Mouse (Mus musculus) kidney, postnatal 0 days (tissue): Measurements from ENCODE around the gene Col1a2. TPM values are rescaled to one million over a fixed set of nuclear protein-coding genes. Genes with fewer than 3 reads are reported as not detected.

Experiments used
- ATAC-seq: fragments of 200-750 bp; cut with Nextera tagmentation; replicated peaks from 2 replicates; pipeline ENCODE4 v1.8.0; 2017; ENCODE audit warnings: low read depth, moderate number of reproducible peaks, moderate TSS enrichment, moderate library complexity; ENCODE audit not compliant: low FRiP score
- DNase-seq: peaks from one replicate; pipeline ENCODE4 v3.0.0-alpha.2; 2016; ENCODE audit warnings: low spot score
- H3K27ac ChIP-seq: fragments of 300-500 bp; sonication (generic); 2 replicates; pipeline ENCODE4 v1.5.1; 2014; ENCODE audit warnings: mild to moderate bottlenecking
- H3K27me3 ChIP-seq: fragments of 300-500 bp; sonication (generic); 2 replicates; pipeline ENCODE4 v1.6.1; 2014; ENCODE audit warnings: low read length, mixed read lengths; ENCODE audit not compliant: insufficient read depth
- H3K36me3 ChIP-seq: fragments of 300-500 bp; sonication (generic); 2 replicates; pipeline ENCODE4 v1.6.1; 2014; ENCODE audit warnings: low read length, mixed read lengths; ENCODE audit not compliant: insufficient read depth
- H3K4me1 ChIP-seq: fragments of 300-500 bp; sonication (generic); replicated peaks from 2 replicates; pipeline ENCODE4 v1.6.1; 2014; ENCODE audit warnings: antibody characterized with exemption, low read length, mixed read lengths; ENCODE audit not compliant: insufficient read depth
- H3K4me2 ChIP-seq: fragments of 300-500 bp; sonication (generic); 2 replicates; pipeline ENCODE4 v1.6.1; 2014; ENCODE audit warnings: mild to moderate bottlenecking, low read length, moderate library complexity, mixed read lengths
- H3K4me3 ChIP-seq: fragments of 300-500 bp; sonication (generic); replicated peaks from 2 replicates; pipeline ENCODE4 v1.5.1; 2014; ENCODE audit warnings: low read depth, low read length
- H3K9ac ChIP-seq: fragments of 300-500 bp; sonication (generic); 2 replicates; pipeline ENCODE4 v1.6.1; 2014; ENCODE audit warnings: low read depth, low read length
- H3K9me3 ChIP-seq: fragments of 300-500 bp; sonication (generic); replicated peaks from 2 replicates; pipeline ENCODE4 v1.6.1; 2016; ENCODE audit warnings: low read length, inconsistent platforms, mixed read lengths
- CTCF ChIP-seq: IDR thresholded peaks from 2 replicates; pipeline ENCODE4 v1.5.1; 2016; ENCODE audit warnings: antibody characterized with exemption, low read depth, mild to moderate bottlenecking, moderate library complexity
- WGBS: fragments of 180-500 bp; shearing (Covaris S2); extraction: QIAGEN DNeasy Blood & Tissue Kit; methylation state at CpG from one replicate; pipeline ENCODE4 v1.1.7; 2014; 5-methylcytosine and 5-hydroxymethylcytosine counted together
- polyA plus RNA-seq: library from polyadenylated mRNA; unstranded; fragments of >200 nt; fragmentation: Nextera tagmentation; extraction: Ambion mirVana; gene quantifications from 2 replicates; pipeline ENCODE4 v1.2.1, GENCODE M21; 2015

Col1a2 gene
- polyA plus RNA-seq, result 306 and 344 TPM in 2 replicates

- no peak for ATAC-seq
- Histone ChIP-seq H3K4me3 (peak within 1 kb of the TSS; percentile 41), H3K27ac (peak within 1 kb of the TSS; percentile 71), H3K9me3 (no peaks in the 10 kb centered on the region), H3K9ac (peak within 1 kb of the TSS; percentile 48), H3K27me3 (no peaks in the 10 kb centered on the region), H3K36me3 (no peaks in the 10 kb centered on the region), H3K4me2 (peak within 1 kb of the TSS; percentile 63), H3K4me1 (no peaks in the 10 kb centered on the region)
- no peak for DNase-seq
- WGBS, result 18% methylated on average over 2 of the region's 3 CpGs
- no peak for TF ChIP-seq CTCF
Observed at GRCm38 (mm10) chr6:4504603-4505131, at the start of gene Col1a2. Gene Col1a2 (plus strand): TSS chr6:4504814.

DNA sequence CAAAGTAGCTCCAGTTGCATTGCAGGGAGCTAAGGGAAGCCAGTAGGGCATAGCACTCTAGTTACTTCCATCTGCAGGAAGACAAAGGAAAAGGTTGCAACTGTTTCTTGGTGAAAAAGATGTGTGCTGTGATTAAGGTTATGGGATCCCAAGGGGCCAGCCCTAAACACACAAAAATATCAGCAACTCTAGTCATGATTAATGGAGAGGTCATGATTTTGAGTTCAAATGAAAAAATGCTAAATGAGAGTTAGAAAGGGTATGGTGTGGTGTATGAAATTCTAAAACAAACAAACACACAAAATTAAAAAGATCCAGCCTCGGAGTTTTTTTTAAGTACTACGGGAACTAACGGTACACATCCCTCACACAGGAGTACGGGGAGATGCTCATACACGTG is 49.1 kb upstream of the Col1a2 start:
- no peak overlapping the region for H3K9ac ChIP-seq
- 64% methylated on average over 5 of the region's 5 CpGs for WGBS
- H3K4me1 ChIP-seq, result no peaks in the 10 kb centered on the region
- H3K27ac ChIP-seq, result peak overlapping the region; percentile 90
- no peak overlapping the region for H3K4me3 ChIP-seq
- ATAC-seq (peak; percentile 43; the same call in 1 of the 2 replicates), DNase-seq (peak; percentile 56)
- peak overlapping the region; percentile 17; the same call in 1 of the 2 replicates for H3K4me2 ChIP-seq
- H3K27me3 ChIP-seq, result no peaks in the 10 kb centered on the region
- no peak for TF ChIP-seq CTCF
- no peaks in the 10 kb centered on the region for H3K9me3 ChIP-seq
- H3K36me3 ChIP-seq, result no peaks in the 10 kb centered on the region

DNA sequence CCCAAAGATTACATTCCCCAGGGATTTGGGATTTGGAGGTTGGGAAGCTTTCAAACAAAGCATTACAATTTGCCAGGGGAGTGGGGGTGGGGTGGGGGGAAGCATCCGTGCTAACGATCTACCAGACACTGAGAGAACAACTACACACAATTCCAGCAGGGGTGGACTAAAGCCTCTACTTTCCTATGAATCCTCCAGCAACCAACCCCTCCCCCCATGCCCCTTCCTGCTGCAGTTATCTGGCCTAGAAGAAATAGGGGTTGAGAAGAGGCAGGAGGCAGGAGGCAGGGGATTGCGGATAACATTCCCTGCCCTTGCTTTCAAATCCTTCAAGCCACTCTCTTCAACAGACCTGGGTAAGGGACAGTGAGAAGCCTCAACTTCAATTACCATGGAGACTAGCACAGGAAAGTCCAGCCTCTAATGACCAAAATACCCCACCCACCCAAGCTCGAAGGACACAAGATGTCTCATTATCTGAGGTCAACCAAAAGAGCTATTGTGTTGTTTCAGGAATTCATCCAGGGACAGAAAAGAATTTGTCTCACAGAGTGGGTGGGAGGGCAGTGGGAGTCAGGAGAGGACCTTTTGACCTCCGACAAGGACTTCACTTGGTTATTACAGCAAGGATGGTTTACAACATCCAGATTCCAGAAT is 48.5 kb upstream of the Col1a2 start:
- Histone ChIP-seq H3K4me1 (no peaks in the 10 kb centered on the region), H3K27ac (peak overlapping the region; percentile 90), H3K36me3 (no peaks in the 10 kb centered on the region), H3K4me2 (peak overlapping the region; percentile 17; the same call in 1 of the 2 replicates), H3K27me3 (no peaks in the 10 kb centered on the region), H3K9me3 (no peaks in the 10 kb centered on the region), H3K9ac (no peak overlapping the region), H3K4me3 (no peak overlapping the region)
- no peak for TF ChIP-seq CTCF
- no peak for DNase-seq
- peak; percentile 60; the same call in 1 of the 2 replicates for ATAC-seq
- 29% methylated on average over 5 of the region's 5 CpGs for WGBS

DNA sequence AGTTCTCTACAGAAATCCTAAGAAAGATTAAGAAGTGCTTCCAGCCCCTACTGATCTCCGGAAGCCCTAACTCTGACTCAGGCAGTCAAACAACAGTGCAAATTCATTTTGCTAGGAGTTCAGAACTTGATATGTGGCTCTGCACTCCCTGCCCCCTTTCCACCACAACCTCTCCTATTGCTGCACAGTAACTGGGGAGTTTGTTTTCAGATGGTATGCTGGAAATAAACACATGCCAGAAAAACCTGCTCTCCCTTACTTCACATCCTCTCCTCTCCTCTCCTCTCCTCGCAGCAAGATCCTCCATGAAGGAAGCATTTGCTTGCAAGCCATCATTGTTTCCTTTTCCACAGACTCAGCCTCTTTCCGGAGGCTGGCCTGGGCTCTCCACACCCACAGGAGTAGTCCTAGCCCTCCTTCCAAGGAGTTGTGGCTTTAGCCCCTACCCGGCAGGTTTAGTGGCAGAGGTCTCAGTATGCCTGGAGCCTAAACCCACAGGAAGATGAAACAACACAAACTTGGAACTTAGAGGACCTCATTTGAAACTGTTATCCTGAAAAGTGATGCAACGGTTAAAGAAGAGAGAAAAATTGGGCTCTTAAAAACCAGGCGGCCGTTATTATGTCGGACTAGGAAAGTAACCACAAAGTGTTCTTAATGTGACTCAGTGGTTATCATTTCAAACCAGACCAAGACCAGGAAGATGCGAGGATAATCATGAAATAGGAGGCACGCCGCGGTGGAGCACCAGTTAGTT is 47.7 kb upstream of the Col1a2 start:
- WGBS, result 39% methylated on average over 12 of the region's 12 CpGs
- no peaks in the 10 kb centered on the region for H3K9me3 ChIP-seq
- no peak overlapping the region for H3K9ac ChIP-seq
- ATAC-seq, result no peak; the same call in 1 of the 2 replicates
- no peaks in the 10 kb centered on the region for H3K27me3 ChIP-seq
- H3K4me1 ChIP-seq, result no peaks in the 10 kb centered on the region
- no peak for TF ChIP-seq CTCF
- H3K4me3 ChIP-seq, result no peak overlapping the region
- H3K4me2 ChIP-seq, result peak overlapping the region; percentile 17; the same call in 1 of the 2 replicates
- H3K27ac ChIP-seq, result peak overlapping the region; percentile 90
- no peaks in the 10 kb centered on the region for H3K36me3 ChIP-seq
- peak; percentile 75 for DNase-seq

- H3K4me1 ChIP-seq, result no peaks in the 10 kb centered on the region
- TF ChIP-seq CTCF, result no peak
- peak; percentile 89 for DNase-seq
- H3K27ac ChIP-seq, result peak overlapping the region; percentile 90
- H3K4me2 ChIP-seq, result peak overlapping the region; percentile 1; the same call in 1 of the 2 replicates
- H3K4me3 ChIP-seq, result no peak overlapping the region
- no peak overlapping the region for H3K9ac ChIP-seq
- no peaks in the 10 kb centered on the region for H3K27me3 ChIP-seq
- WGBS, result 26% methylated on average over 6 of the region's 6 CpGs
- H3K36me3 ChIP-seq, result no peaks in the 10 kb centered on the region
- no peaks in the 10 kb centered on the region for H3K9me3 ChIP-seq
- ATAC-seq, result no peak
Observed at GRCm38 (mm10) chr6:4457555-4457996, 47.0 kb upstream of the Col1a2 start.

- no peak for ATAC-seq
- H3K27ac ChIP-seq, result no peak overlapping the region
- H3K9me3 ChIP-seq, result no peaks in the 10 kb centered on the region
- no peak overlapping the region for H3K4me3 ChIP-seq
- H3K27me3 ChIP-seq, result no peaks in the 10 kb centered on the region
- WGBS, result 57% methylated on average over 3 of the region's 3 CpGs
- TF ChIP-seq CTCF, result no peak
- no peaks in the 10 kb centered on the region for H3K36me3 ChIP-seq
- no peak overlapping the region for H3K4me2 ChIP-seq
- H3K4me1 ChIP-seq, result no peaks in the 10 kb centered on the region
- no peak for DNase-seq
- H3K9ac ChIP-seq, result no peak overlapping the region
Observed at GRCm38 (mm10) chr6:4465320-4465719, 39.3 kb upstream of the Col1a2 start.
